Mouse (Mus musculus): ENCODE measurements at regions not wholly inside any gene's neighbourhood (a gene's known extent, or its start where the extent isn't known, plus 50 kb on each side); places are given as distances from the start of the nearest gene placed in this dataset.

GRCm38 (mm10) chr15:38351701-38352100, 926.3 kb downstream of the 4930447A16Rik start:
- no peak for DNase-seq

- DNase-seq = peak; percentile 38 to 59
Measured at GRCm38 (mm10) chr15:38353371-38353770, 928.0 kb downstream of the 4930447A16Rik start.

GRCm38 (mm10) chr15:38359053-38359452, 933.7 kb downstream of the 4930447A16Rik start:
- DNase-seq = no peak

- DNase-seq = no peak
Measured at GRCm38 (mm10) chr15:38363522-38363921, 938.2 kb downstream of the 4930447A16Rik start.

- DNase-seq = no peak
Measured at GRCm38 (mm10) chr15:38364014-38364413, 938.7 kb downstream of the 4930447A16Rik start.

- DNase-seq = no peak
Measured at GRCm38 (mm10) chr15:38367643-38368042, 942.3 kb downstream of the 4930447A16Rik start.

- no peak for DNase-seq
Measured at GRCm38 (mm10) chr15:38368291-38368690, 942.9 kb downstream of the 4930447A16Rik start.

GRCm38 (mm10) chr15:38371404-38372090, 946.2 kb downstream of the 4930447A16Rik start:
- DNase-seq = no peak

GRCm38 (mm10) chr15:38373797-38374196, 948.4 kb downstream of the 4930447A16Rik start:
- peak; percentile 64 to 74 for DNase-seq

- DNase-seq = peak; percentile 75 to 76
Measured at GRCm38 (mm10) chr15:38374786-38375185, 949.4 kb downstream of the 4930447A16Rik start.

- no peak for DNase-seq
Measured at GRCm38 (mm10) chr15:38378106-38378505, 952.8 kb downstream of the 4930447A16Rik start.

GRCm38 (mm10) chr15:38387617-38388016, 962.3 kb downstream of the 4930447A16Rik start:
- no peak for DNase-seq

- no peak for DNase-seq
Measured at GRCm38 (mm10) chr15:38388436-38388835, 963.1 kb downstream of the 4930447A16Rik start.

- peak; percentile 23 to 34 for DNase-seq
Measured at GRCm38 (mm10) chr15:38390450-38390849, 965.1 kb downstream of the 4930447A16Rik start.

- DNase-seq = no peak
Measured at GRCm38 (mm10) chr15:38391420-38391819, 966.1 kb downstream of the 4930447A16Rik start.

GRCm38 (mm10) chr15:38391860-38392259, 966.5 kb downstream of the 4930447A16Rik start:
- DNase-seq = no peak

GRCm38 (mm10) chr15:38392441-38393149, 967.2 kb downstream of the 4930447A16Rik start:
- no peak for DNase-seq

GRCm38 (mm10) chr15:38398852-38399251, 973.5 kb downstream of the 4930447A16Rik start:
- no peak for DNase-seq

- no peak for DNase-seq
Measured at GRCm38 (mm10) chr15:38402762-38403161, 977.4 kb downstream of the 4930447A16Rik start.

GRCm38 (mm10) chr15:38403760-38404375, 978.5 kb downstream of the 4930447A16Rik start:
- DNase-seq = no peak

- DNase-seq = peak; percentile 52 to 65
Measured at GRCm38 (mm10) chr15:38406114-38406960, 981.0 kb downstream of the 4930447A16Rik start.

GRCm38 (mm10) chr15:38407476-38407875, 982.1 kb downstream of the 4930447A16Rik start:
- DNase-seq = no peak

- DNase-seq = no peak
Measured at GRCm38 (mm10) chr15:38409168-38409567, 983.8 kb downstream of the 4930447A16Rik start.

Data from cerebellum, postnatal 10 days (tissue).